Mouse (Mus musculus) layer of hippocampus, adult 2 months (tissue): ENCODE data around the gene Gm36864. TPM values are rescaled to one million over a fixed set of nuclear protein-coding genes. Genes with fewer than 3 reads are reported as not detected.
"Not testable (repeated sequence)": the region's sequence is repeated elsewhere in the genome, so short reads cannot be mapped to it uniquely, and the experiment has no call there.

Experiments used
- DNase-seq, 2 experiments: peaks; one replicate each; pipeline ENCODE4 v3.0.0; 2022; ENCODE audit warnings: low spot score in 2 of 2
- H3K27ac ChIP-seq: fragments of 200-600 bp; 2 replicates; pipeline ENCODE4 v1.8.1; 2022
- H3K4me3 ChIP-seq: fragments of 200-600 bp; 2 replicates; pipeline ENCODE4 v1.8.1; 2022; ENCODE audit warnings: mild to moderate bottlenecking
- CTCF ChIP-seq: fragments of 200-600 bp; conservative IDR thresholded peaks from 2 replicates; pipeline ENCODE4 v1.8.1; 2022; ENCODE audit warnings: antibody characterized with exemption, mild to moderate bottlenecking, moderate library complexity
- total RNA-seq, 2 experiments: library from RNA; stranded (reverse); gene quantifications; 2 replicates each; pipeline ENCODE4 v1.2.3; 2021

Gene Gm36864
- total RNA-seq, 2 experiments from 2014 or later = not detected

- no peak overlapping the region for H3K4me3 ChIP-seq
- no peak for TF ChIP-seq CTCF
- DNase-seq = no peak
- no peak overlapping the region for H3K27ac ChIP-seq
Measured at GRCm38 (mm10) chr7:44244080-44244479, 8.1 kb downstream of the Gm36864 start.

GRCm38 (mm10) chr7:44246055-44246983 is 10.3 kb downstream of the Gm36864 start, which contains the start of the genes 1700028J19Rik and 2410002F23Rik:
1700028J19Rik (minus strand) TSS chr7:44246695.
2410002F23Rik (plus strand) TSS chr7:44246722.
- no peak for TF ChIP-seq CTCF
- peak within 1 kb of the TSS; percentile 100 for H3K27ac ChIP-seq
- DNase-seq = peak; percentile 89 to 91
- peak within 1 kb of the TSS; percentile 99 for H3K4me3 ChIP-seq

GRCm38 (mm10) chr7:44246984-44247470 is 11.1 kb downstream of the Gm36864 start:
- Histone ChIP-seq H3K4me3 (peak overlapping the region; percentile 99), H3K27ac (peak overlapping the region; percentile 100)
- TF ChIP-seq CTCF = no peak
- DNase-seq = peak in 1 of 2 experiments; percentile 48

- Histone ChIP-seq H3K27ac (no peak overlapping the region), H3K4me3 (peak overlapping the region; percentile 99; the same call in 1 of the 2 replicates)
Measured at GRCm38 (mm10) chr7:44247971-44248370, 12.0 kb downstream of the Gm36864 start.

GRCm38 (mm10) chr7:44249248-44249647 is 13.3 kb downstream of the Gm36864 start:
- no peak for DNase-seq
- no peak overlapping the region for H3K4me3 ChIP-seq
- TF ChIP-seq CTCF = no peak
- H3K27ac ChIP-seq = no peak overlapping the region

More at GRCm38 (mm10) chr7:44247971-44248370, 12.0 kb downstream of the Gm36864 start:
- no peak for DNase-seq
- no peak for TF ChIP-seq CTCF

GRCm38 (mm10) chr7:44250732-44251275 is 14.8 kb downstream of the Gm36864 start:
- not testable (repeated sequence) for DNase-seq, H3K4me3 ChIP-seq, H3K27ac ChIP-seq

- TF ChIP-seq CTCF = no peak
- DNase-seq = no peak
- H3K4me3 ChIP-seq = no peak overlapping the region
- H3K27ac ChIP-seq = no peak overlapping the region
Measured at GRCm38 (mm10) chr7:44253023-44253616, 17.1 kb downstream of the Gm36864 start.

- H3K27ac ChIP-seq = no peak overlapping the region
- TF ChIP-seq CTCF = no peak
- DNase-seq = no peak
- no peak overlapping the region for H3K4me3 ChIP-seq
Measured at GRCm38 (mm10) chr7:44254930-44255329, 19.0 kb downstream of the Gm36864 start.

GRCm38 (mm10) chr7:44257278-44257677 is 21.3 kb downstream of the Gm36864 start, which contains the start of gene Acp4:
Acp4 (minus strand) TSS chr7:44257378.
- no peak for DNase-seq
- H3K4me3 ChIP-seq = no peak within 1 kb of the TSS
- no peak for TF ChIP-seq CTCF
- H3K27ac ChIP-seq = no peak within 1 kb of the TSS

GRCm38 (mm10) chr7:44260410-44260809 is 24.4 kb downstream of the Gm36864 start:
- H3K27ac ChIP-seq = no peak overlapping the region
- no peak for DNase-seq
- TF ChIP-seq CTCF = no peak
- H3K4me3 ChIP-seq = no peak overlapping the region

- no peak for TF ChIP-seq CTCF
- Histone ChIP-seq H3K27ac (no peak within 1 kb of the TSS), H3K4me3 (no peak within 1 kb of the TSS)
- no peak for DNase-seq
Measured at GRCm38 (mm10) chr7:44261147-44261546, 25.2 kb downstream of the Gm36864 start, which contains the start of gene Gm15517. Gm15517 (plus strand) TSS chr7:44261447.

GRCm38 (mm10) chr7:44262791-44263643 is 27.0 kb downstream of the Gm36864 start:
- TF ChIP-seq CTCF = peak; percentile 94
- DNase-seq = peak; percentile 94 to 99
- peak overlapping the region; percentile 51 for H3K4me3 ChIP-seq
- H3K27ac ChIP-seq = no peak overlapping the region
